Mouse (Mus musculus) intestine, embryonic 16.5 days (tissue): ENCODE measurements at regions not wholly inside any gene's neighbourhood (a gene's known extent, or its start where the extent isn't known, plus 50 kb on each side); places are given as distances from the start of the nearest gene placed in this dataset.

Source experiments
- ATAC-seq: fragments of 200-750 bp; cut with Nextera tagmentation; 2 replicates; pipeline ENCODE4 v1.8.0; 2017; ENCODE audit warnings: moderate TSS enrichment, moderate library complexity
- H3K27ac ChIP-seq: fragments of 300-500 bp; sonication (generic); 2 replicates; pipeline ENCODE4 v1.5.1; 2014; ENCODE audit warnings: mild to moderate bottlenecking, low read length
- H3K27me3 ChIP-seq: fragments of 300-500 bp; sonication (generic); replicated peaks from 2 replicates; pipeline ENCODE4 v1.6.1; 2014; ENCODE audit warnings: low read length, control low read depth, mixed read lengths; ENCODE audit not compliant: control insufficient read depth, insufficient read depth
- H3K36me3 ChIP-seq: fragments of 300-500 bp; sonication (generic); 2 replicates; pipeline ENCODE4 v1.6.1; 2014; ENCODE audit warnings: low read length, control low read depth; ENCODE audit not compliant: control insufficient read depth, insufficient read depth
- H3K4me1 ChIP-seq: fragments of 300-500 bp; sonication (generic); 2 replicates; pipeline ENCODE4 v1.6.1; 2014; ENCODE audit warnings: low read length, control low read depth, mixed read lengths; ENCODE audit not compliant: control insufficient read depth, insufficient read depth
- H3K4me2 ChIP-seq: fragments of 300-500 bp; sonication (generic); 2 replicates; pipeline ENCODE4 v1.6.1; 2014; ENCODE audit warnings: low read depth, low read length, control low read depth
- H3K4me3 ChIP-seq: fragments of 300-500 bp; sonication (generic); 2 replicates; pipeline ENCODE4 v1.5.1; 2014; ENCODE audit warnings: mild to moderate bottlenecking, low read length
- H3K9ac ChIP-seq: fragments of 300-500 bp; sonication (generic); 2 replicates; pipeline ENCODE4 v1.6.1; 2014; ENCODE audit warnings: low read depth, low read length
- H3K9me3 ChIP-seq: fragments of 300-500 bp; sonication (generic); 2 replicates; pipeline ENCODE4 v1.6.1; 2016; ENCODE audit warnings: low read length, control low read depth; ENCODE audit not compliant: control insufficient read depth
- WGBS: fragments of 180-500 bp; shearing (Covaris S2); extraction: QIAGEN DNeasy Blood & Tissue Kit; methylation state at CpG from one replicate; pipeline ENCODE4 v1.1.7; 2014; 5-methylcytosine and 5-hydroxymethylcytosine counted together

- no peak overlapping the region for H3K4me2 ChIP-seq
- H3K27me3 ChIP-seq, result no peaks in the 10 kb centered on the region
- no peaks in the 10 kb centered on the region for H3K4me1 ChIP-seq
- 73% methylated on average over 4 of the region's 4 CpGs for WGBS
- H3K9me3 ChIP-seq, result no peaks in the 10 kb centered on the region
- no peak overlapping the region for H3K9ac ChIP-seq
- no peaks in the 10 kb centered on the region for H3K36me3 ChIP-seq
- no peak overlapping the region for H3K4me3 ChIP-seq
- ATAC-seq, result no peak
- H3K27ac ChIP-seq, result no peak overlapping the region
Observed at GRCm38 (mm10) chr17:45904251-45904650, 127.9 kb downstream of the Vegfa start.

- Histone ChIP-seq H3K9me3 (no peaks in the 10 kb centered on the region), H3K4me3 (no peak overlapping the region), H3K27ac (no peak overlapping the region), H3K27me3 (no peaks in the 10 kb centered on the region), H3K9ac (no peak overlapping the region), H3K4me1 (no peaks in the 10 kb centered on the region), H3K36me3 (no peaks in the 10 kb centered on the region), H3K4me2 (no peak overlapping the region)
- WGBS, result 84% methylated on average over 9 of the region's 9 CpGs
- no peak for ATAC-seq
Observed at GRCm38 (mm10) chr17:45903294-45903693, 128.9 kb downstream of the Vegfa start.

- WGBS, result 90% methylated on average over 7 of the region's 7 CpGs
- no peaks in the 10 kb centered on the region for H3K9me3 ChIP-seq
- no peak overlapping the region for H3K4me3 ChIP-seq
- no peaks in the 10 kb centered on the region for H3K27me3 ChIP-seq
- H3K4me2 ChIP-seq, result no peak overlapping the region
- H3K9ac ChIP-seq, result no peak overlapping the region
- H3K36me3 ChIP-seq, result no peaks in the 10 kb centered on the region
- H3K27ac ChIP-seq, result no peak overlapping the region
- ATAC-seq, result no peak
- H3K4me1 ChIP-seq, result no peaks in the 10 kb centered on the region
Observed at GRCm38 (mm10) chr17:45902668-45903067, 129.5 kb downstream of the Vegfa start.

- no peak overlapping the region for H3K4me3 ChIP-seq
- 79% methylated on average over 4 of the region's 4 CpGs for WGBS
- no peaks in the 10 kb centered on the region for H3K27me3 ChIP-seq
- H3K4me1 ChIP-seq, result 0 out of 2 replicates have a peak, but pooled peaks cover 3% of the 10 kb centered on the region
- no peak overlapping the region for H3K9ac ChIP-seq
- no peaks in the 10 kb centered on the region for H3K36me3 ChIP-seq
- H3K27ac ChIP-seq, result no peak overlapping the region
- no peaks in the 10 kb centered on the region for H3K9me3 ChIP-seq
- ATAC-seq, result no peak
- H3K4me2 ChIP-seq, result no peak overlapping the region
Observed at GRCm38 (mm10) chr17:45896922-45897302, 135.3 kb downstream of the Vegfa start.

- H3K4me2 ChIP-seq, result no peak overlapping the region
- H3K27me3 ChIP-seq, result no peaks in the 10 kb centered on the region
- 57% methylated on average over 12 of the region's 12 CpGs for WGBS
- no peak for ATAC-seq
- H3K4me3 ChIP-seq, result no peak overlapping the region
- no peak overlapping the region for H3K27ac ChIP-seq
- no peaks in the 10 kb centered on the region for H3K9me3 ChIP-seq
- H3K4me1 ChIP-seq, result 0 out of 2 replicates have a peak, but pooled peaks cover 3% of the 10 kb centered on the region
- no peak overlapping the region for H3K9ac ChIP-seq
- no peaks in the 10 kb centered on the region for H3K36me3 ChIP-seq
Observed at GRCm38 (mm10) chr17:45896142-45896921, 135.8 kb downstream of the Vegfa start.

GRCm38 (mm10) chr17:45894166-45894565 is 138.0 kb downstream of the Vegfa start:
- H3K4me3 ChIP-seq, result no peak overlapping the region
- 92% methylated on average over 5 of the region's 5 CpGs for WGBS
- H3K4me1 ChIP-seq, result 0 out of 2 replicates have a peak, but pooled peaks cover 5% of the 10 kb centered on the region
- ATAC-seq, result no peak
- H3K9ac ChIP-seq, result no peak overlapping the region
- H3K36me3 ChIP-seq, result no peaks in the 10 kb centered on the region
- H3K27ac ChIP-seq, result no peak overlapping the region
- no peak overlapping the region for H3K4me2 ChIP-seq
- H3K9me3 ChIP-seq, result no peaks in the 10 kb centered on the region
- H3K27me3 ChIP-seq, result no peaks in the 10 kb centered on the region

- H3K4me3 ChIP-seq, result no peak overlapping the region
- H3K36me3 ChIP-seq, result no peaks in the 10 kb centered on the region
- WGBS, result 71% methylated on average over 6 of the region's 6 CpGs
- no peak for ATAC-seq
- H3K9me3 ChIP-seq, result no peaks in the 10 kb centered on the region
- no peaks in the 10 kb centered on the region for H3K27me3 ChIP-seq
- H3K4me1 ChIP-seq, result 0 out of 2 replicates have a peak, but pooled peaks cover 5% of the 10 kb centered on the region
- no peak overlapping the region for H3K9ac ChIP-seq
- H3K4me2 ChIP-seq, result no peak overlapping the region
- no peak overlapping the region for H3K27ac ChIP-seq
Observed at GRCm38 (mm10) chr17:45893698-45894097, 138.5 kb downstream of the Vegfa start.

GRCm38 (mm10) chr17:45893094-45893493 is 139.1 kb downstream of the Vegfa start:
- Histone ChIP-seq H3K27ac (no peak overlapping the region), H3K9me3 (no peaks in the 10 kb centered on the region), H3K27me3 (no peaks in the 10 kb centered on the region), H3K36me3 (no peaks in the 10 kb centered on the region), H3K4me2 (no peak overlapping the region), H3K4me3 (no peak overlapping the region), H3K9ac (no peak overlapping the region), H3K4me1 (0 out of 2 replicates have a peak, but pooled peaks cover 5% of the 10 kb centered on the region)
- ATAC-seq, result no peak
- 70% methylated on average over 7 of the region's 7 CpGs for WGBS

- no peak overlapping the region for H3K4me2 ChIP-seq
Observed at GRCm38 (mm10) chr17:45889451-45889850, 142.7 kb downstream of the Vegfa start.

GRCm38 (mm10) chr17:45889051-45889450 is 143.1 kb downstream of the Vegfa start:
- no peaks in the 10 kb centered on the region for H3K36me3 ChIP-seq
- H3K9me3 ChIP-seq, result no peaks in the 10 kb centered on the region
- H3K4me1 ChIP-seq, result peaks cover 24% of the 10 kb centered on the region
- H3K9ac ChIP-seq, result no peak overlapping the region
- no peak overlapping the region for H3K4me2 ChIP-seq
- no peak for ATAC-seq
- H3K4me3 ChIP-seq, result no peak overlapping the region
- no peak overlapping the region for H3K27ac ChIP-seq
- no peaks in the 10 kb centered on the region for H3K27me3 ChIP-seq
- 59% methylated on average over 7 of the region's 7 CpGs for WGBS

More at GRCm38 (mm10) chr17:45889451-45889850, 142.7 kb downstream of the Vegfa start:
- Histone ChIP-seq H3K27me3 (no peaks in the 10 kb centered on the region), H3K4me1 (peaks cover 21% of the 10 kb centered on the region), H3K9me3 (no peaks in the 10 kb centered on the region), H3K4me3 (no peak overlapping the region), H3K9ac (no peak overlapping the region), H3K36me3 (no peaks in the 10 kb centered on the region), H3K27ac (no peak overlapping the region)
- ATAC-seq, result no peak
- WGBS, result 50% methylated on average over 8 of the region's 8 CpGs
